Mouse (Mus musculus): Measurements from ENCODE around the gene G430095P16Rik. TPM values are rescaled to one million over a fixed set of nuclear protein-coding genes. Genes with fewer than 3 reads are reported as not detected.

The G430095P16Rik gene
- total and polyA plus RNA-seq, 2 experiments from 2014 or later = 1.1 TPM; not detected in 1

GRCm38 (mm10) chr8:84687003-84687704 lies 35.7 kb upstream of the G430095P16Rik start:
- Histone ChIP-seq H3K36me3 (ENCODE audit: insufficient read depth, low read length) (peaks cover 3% of the 10 kb centered on the region), H3K4me2 (ENCODE audit: low read depth, low read length) (peak overlapping the region; percentile 94), H3K27me3 (ENCODE audit: insufficient read depth, low read length) (no peaks in the 10 kb centered on the region), H3K9me3 (ENCODE audit: low read length) (no peaks in the 10 kb centered on the region), H3K4me1 (ENCODE audit: insufficient read depth, low read length) (peaks cover 22% of the 10 kb centered on the region), H3K9ac (replicated peaks; ENCODE audit: low read length) (peak overlapping the region; percentile 100), H3K27ac (peak overlapping the region; percentile 89), H3K4me3 (ENCODE audit: low read length) (peak overlapping the region; percentile 100)
- DNase-seq (ENCODE audit: low spot score) (peak; percentile 47), ATAC-seq (peak; percentile 30)
- 1% methylated on average over 46 of the region's 62 CpGs for WGBS
- no peak for TF ChIP-seq CTCF (IDR thresholded peaks at IDR 0.05; ENCODE audit: low read depth)

- peak; percentile 95 for DNase-seq (ENCODE audit: low spot score)
- Histone ChIP-seq H3K27ac (peak within 1 kb of the TSS; percentile 89), H3K4me1 (ENCODE audit: insufficient read depth, low read length) (peaks cover 22% of the 10 kb centered on the region), H3K9me3 (ENCODE audit: low read length) (no peaks in the 10 kb centered on the region), H3K27me3 (ENCODE audit: insufficient read depth, low read length) (no peaks in the 10 kb centered on the region), H3K4me3 (ENCODE audit: low read length) (peak within 1 kb of the TSS; percentile 100), H3K36me3 (ENCODE audit: insufficient read depth, low read length) (peaks cover 8% of the 10 kb centered on the region), H3K4me2 (ENCODE audit: low read depth, low read length) (peak within 1 kb of the TSS; percentile 94), H3K9ac (replicated peaks; ENCODE audit: low read length) (peak within 1 kb of the TSS; percentile 100)
- no peak for TF ChIP-seq CTCF (IDR thresholded peaks at IDR 0.05; ENCODE audit: low read depth)
- peak; percentile 81 for ATAC-seq
- under 1% methylated on average over 36 of the region's 37 CpGs for WGBS
These were observed 35.1 kb upstream of the G430095P16Rik start, which contains the start of gene Nacc1 for GRCm38 (mm10) chr8:84687705-84688100. Nacc1 (minus strand) TSS chr8:84687862.

- Histone ChIP-seq H3K9ac (replicated peaks; ENCODE audit: low read length) (peak overlapping the region; percentile 65), H3K27me3 (ENCODE audit: insufficient read depth, low read length) (no peaks in the 10 kb centered on the region), H3K4me3 (ENCODE audit: low read length) (peak overlapping the region; percentile 64), H3K27ac (peak overlapping the region; percentile 66; the same call in 1 of the 2 replicates), H3K36me3 (ENCODE audit: insufficient read depth, low read length) (peaks cover 15% of the 10 kb centered on the region), H3K4me2 (ENCODE audit: low read depth, low read length) (peak overlapping the region; percentile 92), H3K4me1 (ENCODE audit: insufficient read depth, low read length) (peaks cover 22% of the 10 kb centered on the region), H3K9me3 (ENCODE audit: low read length) (no peaks in the 10 kb centered on the region)
- ATAC-seq (peak; percentile 90), DNase-seq (ENCODE audit: low spot score) (peak; percentile 94)
- WGBS = under 1% methylated on average over 47 of the region's 47 CpGs
- TF ChIP-seq CTCF (IDR thresholded peaks at IDR 0.05; ENCODE audit: low read depth) = peak; percentile 42
These were observed 33.5 kb upstream of the G430095P16Rik start for GRCm38 (mm10) chr8:84689091-84689915.

- Histone ChIP-seq H3K36me3 (ENCODE audit: insufficient read depth, low read length) (peaks cover 32% of the 10 kb centered on the region), H3K27ac (no peak overlapping the region), H3K4me2 (ENCODE audit: low read depth, low read length) (no peak overlapping the region), H3K27me3 (ENCODE audit: insufficient read depth, low read length) (no peaks in the 10 kb centered on the region), H3K9ac (replicated peaks; ENCODE audit: low read length) (no peak overlapping the region), H3K4me1 (ENCODE audit: insufficient read depth, low read length) (peaks cover 4% of the 10 kb centered on the region; the same call in 1 of the 2 replicates), H3K9me3 (ENCODE audit: low read length) (no peaks in the 10 kb centered on the region), H3K4me3 (ENCODE audit: low read length) (no peak overlapping the region)
- TF ChIP-seq CTCF (IDR thresholded peaks at IDR 0.05; ENCODE audit: low read depth) = no peak
- ATAC-seq (no peak), DNase-seq (ENCODE audit: low spot score) (no peak)
- WGBS = 75% methylated on average over 4 of the region's 4 CpGs
These were observed 29.5 kb upstream of the G430095P16Rik start for GRCm38 (mm10) chr8:84693332-84693731.

- TF ChIP-seq CTCF (IDR thresholded peaks at IDR 0.05; ENCODE audit: low read depth) = no peak
- H3K4me2 ChIP-seq (ENCODE audit: low read depth, low read length) = no peak overlapping the region
- H3K27me3 ChIP-seq (ENCODE audit: insufficient read depth, low read length) = no peaks in the 10 kb centered on the region
- no peaks in the 10 kb centered on the region for H3K9me3 ChIP-seq (ENCODE audit: low read length)
- no peak overlapping the region for H3K4me3 ChIP-seq (ENCODE audit: low read length)
- H3K9ac ChIP-seq (replicated peaks; ENCODE audit: low read length) = no peak overlapping the region
- WGBS = 89% methylated on average over 6 of the region's 6 CpGs
- no peaks in the 10 kb centered on the region for H3K4me1 ChIP-seq (ENCODE audit: insufficient read depth, low read length)
- H3K36me3 ChIP-seq (ENCODE audit: insufficient read depth, low read length) = peaks cover 38% of the 10 kb centered on the region
- H3K27ac ChIP-seq = no peak overlapping the region
- no peak for DNase-seq (ENCODE audit: low spot score)
- ATAC-seq = no peak
These were observed 27.7 kb upstream of the G430095P16Rik start for GRCm38 (mm10) chr8:84695140-84695539.

GRCm38 (mm10) chr8:84697166-84698130 lies 25.4 kb upstream of the G430095P16Rik start:
- no peak overlapping the region for H3K4me3 ChIP-seq (ENCODE audit: low read length)
- H3K27me3 ChIP-seq (ENCODE audit: insufficient read depth, low read length) = peaks cover 2% of the 10 kb centered on the region
- H3K36me3 ChIP-seq (ENCODE audit: insufficient read depth, low read length) = peaks cover 32% of the 10 kb centered on the region
- WGBS = 81% methylated on average over 14 of the region's 14 CpGs
- H3K4me1 ChIP-seq (ENCODE audit: insufficient read depth, low read length) = no peaks in the 10 kb centered on the region
- H3K27ac ChIP-seq = no peak overlapping the region
- H3K4me2 ChIP-seq (ENCODE audit: low read depth, low read length) = no peak overlapping the region
- ATAC-seq = peak; percentile 47; the same call in 1 of the 2 replicates
- DNase-seq (ENCODE audit: low spot score) = peak; percentile 82
- H3K9ac ChIP-seq (replicated peaks; ENCODE audit: low read length) = no peak overlapping the region
- peak; percentile 78 for TF ChIP-seq CTCF (IDR thresholded peaks at IDR 0.05; ENCODE audit: low read depth)
- H3K9me3 ChIP-seq (ENCODE audit: low read length) = no peaks in the 10 kb centered on the region

All from hindbrain, postnatal 0 days (tissue).